Mouse (Mus musculus) right cerebral cortex, postnatal 25 days (tissue): ENCODE data around the gene Psmb11.
A peak's percentile ranks its signal among the peaks of the same experiment; 100 is the strongest.

Experiments
- DNase-seq: peaks from one replicate; pipeline ENCODE4 v3.0.0; 2022

The Psmb11 gene

GRCm38 (mm10) chr14:54621133-54621532 is at the start of gene Psmb11:
Psmb11 (plus strand) TSS chr14:54621433.
- no peak for DNase-seq

GRCm38 (mm10) chr14:54572122-54572521 is 49.1 kb upstream of the Psmb11 start:
- DNase-seq = no peak

GRCm38 (mm10) chr14:54572790-54573736 is 48.2 kb upstream of the Psmb11 start:
- no peak for DNase-seq

- DNase-seq = no peak
These were observed 47.0 kb upstream of the Psmb11 start for GRCm38 (mm10) chr14:54574253-54574652.

- DNase-seq = no peak
These were observed 46.2 kb upstream of the Psmb11 start for GRCm38 (mm10) chr14:54575031-54575430.

- DNase-seq = no peak
These were observed 45.6 kb upstream of the Psmb11 start for GRCm38 (mm10) chr14:54575631-54576030.

GRCm38 (mm10) chr14:54576241-54577088 is 44.8 kb upstream of the Psmb11 start:
- no peak for DNase-seq

GRCm38 (mm10) chr14:54577089-54577982 is 43.9 kb upstream of the Psmb11 start, which contains the start of gene Ajuba:
Ajuba (minus strand) TSS chr14:54577558.
- peak; percentile 68 for DNase-seq

- DNase-seq = no peak
These were observed 43.2 kb upstream of the Psmb11 start for GRCm38 (mm10) chr14:54578063-54578462.

GRCm38 (mm10) chr14:54579638-54580037 is 41.6 kb upstream of the Psmb11 start:
- DNase-seq = no peak

GRCm38 (mm10) chr14:54582536-54582935 is 38.7 kb upstream of the Psmb11 start:
- DNase-seq = no peak

- no peak for DNase-seq
These were observed 37.4 kb upstream of the Psmb11 start for GRCm38 (mm10) chr14:54583681-54584338.

GRCm38 (mm10) chr14:54591056-54591455 is 30.2 kb upstream of the Psmb11 start:
- DNase-seq = no peak

GRCm38 (mm10) chr14:54592319-54592934 is 28.8 kb upstream of the Psmb11 start:
- peak; percentile 62 for DNase-seq

- no peak for DNase-seq
These were observed 27.2 kb upstream of the Psmb11 start for GRCm38 (mm10) chr14:54594055-54594454.

GRCm38 (mm10) chr14:54594631-54595414 is 26.4 kb upstream of the Psmb11 start:
- peak; percentile 53 for DNase-seq

GRCm38 (mm10) chr14:54597084-54597483 is 24.1 kb upstream of the Psmb11 start:
- no peak for DNase-seq

GRCm38 (mm10) chr14:54601601-54602000 is 19.6 kb upstream of the Psmb11 start:
- no peak for DNase-seq

- no peak for DNase-seq
These were observed 18.6 kb upstream of the Psmb11 start for GRCm38 (mm10) chr14:54602613-54603012.

GRCm38 (mm10) chr14:54603038-54603654 is 18.1 kb upstream of the Psmb11 start:
- DNase-seq = peak; percentile 94
